Mouse (Mus musculus) urinary bladder, postnatal 36 days (tissue): ENCODE measurements around the gene Hist1h2bh.
"Not testable (repeated sequence)": the region's sequence is repeated elsewhere in the genome, so short reads cannot be mapped to it uniquely, and the experiment has no call there.

Source experiments
- DNase-seq, 2 experiments: peaks; one replicate each; pipeline ENCODE4 v3.0.0; 2022; ENCODE audit warnings: low spot score in 2 of 2, mixed read lengths in 1 of 2

Hist1h2bh gene

GRCm38 (mm10) chr13:23542999-23543607, at the start of gene Hist1h2bh:
Gene Hist1h2bh, minus strand, starts transcription at chr13:23543392.
- DNase-seq: peak; percentile 45 to 57

DNA sequence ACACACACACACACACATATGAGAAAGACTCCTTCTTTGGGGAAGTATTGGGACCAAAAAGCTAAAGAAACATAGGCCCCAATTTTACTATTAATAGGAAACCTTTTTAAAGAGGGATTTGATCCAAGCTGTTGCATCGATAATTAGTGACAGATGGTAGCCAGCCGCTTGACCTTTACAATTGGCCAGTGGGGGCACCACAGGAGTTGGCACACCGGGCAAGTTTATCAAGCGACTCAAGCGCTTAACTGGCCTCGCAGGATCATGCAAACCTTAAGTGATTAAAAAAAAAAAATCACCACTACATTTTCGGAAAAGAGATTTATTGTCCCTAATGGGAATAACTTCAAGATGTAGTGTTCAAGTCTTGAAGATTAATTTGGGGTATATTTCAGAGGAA, 49.4 kb upstream of the Hist1h2bh start:
- no peak for DNase-seq

DNA sequence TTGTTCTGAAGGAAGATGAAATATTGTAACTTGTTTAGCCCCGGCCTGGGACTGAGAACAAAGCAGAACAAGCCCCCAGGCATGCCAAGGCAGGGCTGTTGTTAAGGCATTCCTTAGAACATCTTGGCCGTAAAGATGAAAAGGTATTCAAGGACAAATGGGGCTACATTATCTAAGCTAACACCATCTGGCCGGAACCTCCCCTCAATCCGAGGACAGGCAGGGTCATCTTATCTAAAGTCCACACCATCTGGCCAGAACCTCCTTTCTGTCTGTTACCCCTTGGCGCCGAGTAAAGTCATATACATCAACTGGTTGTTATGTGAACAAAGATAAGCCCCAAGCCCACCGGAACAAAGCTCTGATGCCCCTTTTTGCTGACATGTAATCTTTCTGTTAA, 48.7 kb upstream of the Hist1h2bh start:
- DNase-seq: not testable (repeated sequence)

DNA sequence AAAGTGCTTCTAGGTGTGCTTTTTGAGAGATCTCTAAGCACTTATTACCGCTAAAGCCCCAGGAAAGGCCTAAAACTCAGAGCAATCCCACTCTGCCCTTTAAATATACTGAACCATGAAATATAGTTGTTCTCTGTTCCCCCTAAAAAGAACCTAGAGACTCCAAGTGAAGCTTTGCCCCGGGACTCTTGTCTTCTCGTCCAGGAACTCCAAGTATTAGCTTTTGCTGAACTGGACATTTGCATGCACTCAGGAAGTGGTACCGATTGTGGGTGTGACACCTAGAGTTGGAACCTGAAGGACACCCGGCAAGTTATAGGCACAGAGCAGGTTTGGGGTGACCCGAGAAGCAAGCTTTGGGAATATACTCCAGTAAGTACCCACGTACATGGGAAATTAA, 48.0 kb upstream of the Hist1h2bh start:
- DNase-seq: no peak

DNA sequence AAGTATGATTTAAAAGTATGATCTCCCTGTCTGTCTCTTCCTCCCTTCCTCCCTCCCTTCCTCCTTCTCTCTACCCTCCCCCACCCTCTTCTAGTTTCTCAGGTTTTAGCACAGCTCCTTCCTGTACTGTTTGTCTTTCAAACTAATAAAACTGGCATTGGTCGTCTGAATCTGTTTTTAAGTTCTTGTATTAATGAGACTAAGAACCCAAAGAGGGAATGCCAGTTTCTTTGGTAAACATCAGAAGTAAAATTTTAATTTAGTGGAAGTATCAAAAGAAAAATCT, 43.7 kb upstream of the Hist1h2bh start:
- no peak for DNase-seq

GRCm38 (mm10) chr13:23586099-23586939, 43.1 kb upstream of the Hist1h2bh start:
- no peak for DNase-seq

DNA sequence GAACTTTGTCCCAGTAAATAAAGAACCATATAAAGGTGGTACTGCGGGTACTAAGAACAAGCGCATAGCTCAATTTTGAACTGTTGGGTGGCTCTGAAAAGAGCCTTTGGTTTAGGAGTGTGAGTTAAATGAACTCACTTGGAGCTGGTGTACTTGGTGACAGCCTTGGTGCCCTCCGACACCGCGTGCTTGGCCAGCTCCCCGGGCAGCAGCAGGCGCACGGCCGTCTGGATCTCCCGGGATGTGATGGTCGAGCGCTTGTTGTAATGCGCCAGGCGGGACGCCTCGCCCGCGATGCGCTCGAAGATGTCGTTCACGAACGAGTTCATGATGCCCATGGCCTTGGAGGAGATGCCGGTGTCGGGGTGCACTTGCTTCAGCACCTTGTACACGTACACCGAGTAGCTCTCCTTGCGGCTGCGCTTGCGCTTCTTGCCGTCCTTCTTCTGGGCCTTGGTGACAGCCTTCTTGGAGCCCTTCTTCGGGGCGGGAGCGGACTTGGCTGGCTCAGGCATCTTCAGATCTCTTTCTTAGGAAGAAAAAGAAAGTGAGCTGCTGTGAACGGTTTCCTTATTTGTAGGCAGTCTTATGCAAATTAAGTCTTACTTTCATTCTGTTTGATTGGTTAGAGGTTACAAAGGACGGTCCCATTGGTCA, 42.4 kb upstream of the Hist1h2bh start:
- peak in 1 of 2 experiments; percentile 72 for DNase-seq

DNA sequence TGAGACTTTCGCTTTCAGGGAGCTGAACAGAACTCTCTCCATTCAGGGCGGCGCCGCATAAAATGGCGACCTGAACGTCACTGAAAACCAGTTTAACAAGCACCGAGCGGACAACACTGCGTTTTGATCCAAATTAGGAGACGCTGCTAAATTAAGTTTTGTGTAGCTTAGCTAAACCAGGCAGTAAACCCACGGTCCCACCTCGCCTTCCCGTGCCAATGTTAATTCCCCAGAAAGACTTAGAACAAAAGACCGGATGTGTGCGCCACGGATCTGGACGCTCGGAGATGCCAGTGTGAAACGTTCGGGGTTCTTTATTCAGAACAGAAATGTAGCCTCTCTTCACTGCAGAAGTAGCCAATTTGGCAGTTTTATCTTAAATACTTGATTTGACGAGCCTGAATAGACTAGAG, 41.8 kb upstream of the Hist1h2bh start:
- DNase-seq: peak; percentile 78 to 79

DNA sequence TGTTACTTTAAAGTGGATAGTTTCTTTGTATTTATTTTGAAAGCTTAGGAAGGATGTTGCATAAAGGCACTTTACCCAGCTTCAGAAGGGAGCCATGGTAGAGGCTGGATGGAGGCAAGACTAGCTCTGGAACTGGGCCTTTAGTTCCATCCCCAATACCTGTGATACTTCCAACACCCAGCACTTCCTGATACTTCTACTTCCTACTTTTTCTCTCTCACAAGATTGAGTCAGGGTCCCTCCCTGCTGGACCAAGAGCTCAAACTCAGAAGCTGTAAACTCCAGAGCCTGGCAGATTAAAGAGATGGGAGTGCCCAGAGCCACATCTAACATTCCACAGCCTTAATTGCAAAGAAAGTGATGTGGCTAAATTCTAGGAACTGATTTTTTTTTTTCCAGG, 41.1 kb upstream of the Hist1h2bh start:
- DNase-seq: no peak

- no peak for DNase-seq
Measured at GRCm38 (mm10) chr13:23583387-23584068, 40.3 kb upstream of the Hist1h2bh start.

DNA sequence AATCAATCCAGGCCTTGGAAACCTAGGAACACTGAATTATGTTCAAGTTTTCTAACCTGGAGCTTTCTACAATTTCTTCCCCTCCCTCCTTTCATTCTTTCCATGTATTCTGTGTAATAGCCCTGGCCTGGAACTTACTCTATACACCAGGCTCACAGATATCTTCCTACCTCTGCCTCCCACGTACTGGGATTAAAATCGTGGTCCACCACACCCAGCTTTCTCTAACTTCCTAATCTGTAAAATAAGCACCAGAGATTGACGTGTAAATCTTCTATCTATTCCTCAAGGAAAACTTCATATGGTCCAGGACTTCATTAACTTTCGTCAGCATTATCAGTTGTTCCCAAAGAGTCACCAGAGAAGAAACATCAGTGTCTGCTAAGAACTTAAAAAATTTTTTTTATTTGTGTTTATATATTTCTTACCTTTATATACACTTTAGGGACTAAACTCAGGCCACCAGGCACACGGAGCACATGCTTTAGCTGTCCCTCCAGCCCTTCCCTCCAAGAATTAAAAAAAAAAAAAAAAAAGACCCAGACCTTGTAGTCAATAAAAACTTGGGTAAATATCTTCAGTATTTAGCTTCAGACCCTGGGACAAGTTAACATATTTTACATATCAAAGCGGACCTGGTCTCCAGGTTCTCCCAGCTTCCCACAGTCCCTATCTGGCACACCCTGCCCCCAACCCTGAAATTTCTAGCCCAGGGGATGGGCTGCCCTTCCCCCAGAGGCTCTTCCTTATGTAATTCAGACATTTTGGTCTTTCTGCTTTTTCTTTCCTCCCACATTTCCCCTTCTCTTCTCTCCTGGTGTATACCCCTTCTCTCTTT, 39.2 kb upstream of the Hist1h2bh start:
- no peak for DNase-seq

GRCm38 (mm10) chr13:23581408-23582218, 38.4 kb upstream of the Hist1h2bh start, which contains the start of gene Hist1h4d:
Gene Hist1h4d, plus strand, starts transcription at chr13:23581598.
- DNase-seq: peak; percentile 98 to 100

- DNase-seq: no peak
Measured at GRCm38 (mm10) chr13:23577835-23578234, 34.6 kb upstream of the Hist1h2bh start.

DNA sequence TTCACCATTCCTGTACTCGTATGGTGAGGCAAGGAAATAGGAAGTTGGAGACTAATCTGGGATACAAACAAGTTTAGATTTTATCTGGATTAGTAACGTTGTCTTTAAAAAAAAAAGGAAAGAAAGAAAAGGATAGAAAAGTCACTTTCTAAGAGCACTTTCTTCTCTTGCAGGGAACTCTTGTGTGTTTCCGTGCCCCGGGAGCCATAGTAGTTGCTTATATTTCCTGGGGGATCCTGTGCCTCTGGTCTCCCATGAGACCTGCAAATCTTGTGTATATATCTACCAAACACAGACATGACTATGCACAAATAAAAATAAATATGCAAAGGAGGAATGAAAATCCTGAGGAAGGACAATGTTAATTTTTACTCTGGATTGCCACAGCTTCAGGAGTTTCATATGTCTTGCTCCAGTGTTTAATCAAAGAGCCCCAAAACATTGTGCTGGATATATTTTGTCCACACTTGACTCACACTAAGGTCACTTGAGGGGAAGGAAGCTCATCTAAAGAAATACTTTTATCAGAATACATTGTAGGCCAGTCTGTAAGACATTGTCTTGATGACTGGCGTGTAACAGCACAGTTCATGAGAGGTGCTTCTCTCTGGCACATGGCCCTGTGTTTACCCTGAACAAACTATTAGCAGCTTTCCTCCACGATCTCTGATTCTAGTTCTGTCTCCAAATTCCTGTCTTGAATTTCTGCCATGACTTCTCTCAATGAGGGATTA, 33.9 kb upstream of the Hist1h2bh start:
- no peak for DNase-seq

DNA sequence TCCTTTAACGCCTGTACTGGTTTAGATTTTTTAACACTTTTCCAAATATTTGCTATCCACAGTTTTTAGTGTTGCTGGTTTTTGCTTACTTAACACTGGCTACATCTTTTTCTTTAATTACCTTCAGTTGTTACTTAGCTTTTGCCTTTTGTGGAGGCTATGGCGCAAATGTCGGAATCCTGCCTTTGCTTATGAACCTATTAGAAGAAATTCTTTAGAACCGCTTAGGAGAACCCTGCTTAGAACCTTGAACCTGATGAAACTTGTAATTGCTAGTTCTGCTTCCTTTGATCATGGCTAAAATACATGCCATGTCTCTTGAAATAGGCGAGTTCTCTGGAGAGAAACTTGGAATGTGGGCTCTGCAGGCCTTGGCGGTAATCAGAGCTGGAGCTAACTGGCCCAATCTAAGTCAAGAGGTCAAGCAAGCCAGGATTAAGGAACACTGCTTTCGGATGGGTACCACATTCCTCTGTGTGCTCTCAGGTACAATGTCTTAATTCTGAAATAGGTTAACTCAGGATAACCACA, 33.2 kb upstream of the Hist1h2bh start:
- DNase-seq: no peak

GRCm38 (mm10) chr13:23575864-23576313, 32.7 kb upstream of the Hist1h2bh start:
- DNase-seq: not testable (repeated sequence)

DNA sequence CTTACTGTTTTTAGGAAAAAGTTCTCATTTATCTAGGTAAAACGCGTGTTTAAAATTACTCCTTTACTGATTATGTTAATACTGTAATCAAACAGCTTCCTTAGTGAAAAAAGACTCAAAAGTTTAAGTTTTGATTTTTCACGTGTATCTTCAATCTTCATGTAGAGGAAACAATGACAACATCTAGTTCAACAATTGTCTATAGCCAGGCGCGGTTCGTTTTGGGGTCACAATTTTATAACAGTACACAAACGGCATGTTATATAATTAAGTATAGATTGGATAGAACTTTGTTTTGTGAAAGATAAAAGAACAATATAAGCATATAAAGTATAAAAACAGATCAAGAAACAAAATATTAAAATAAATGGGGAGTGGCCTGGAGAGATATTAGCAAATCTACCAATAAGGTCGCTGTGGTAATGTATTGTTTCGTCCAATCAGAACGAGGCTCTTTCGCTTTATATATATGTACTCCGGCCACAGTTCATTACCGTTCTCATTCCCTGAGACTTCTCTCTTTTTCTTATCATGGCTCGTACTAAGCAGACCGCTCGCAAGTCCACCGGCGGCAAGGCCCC, 32.2 kb upstream of the Hist1h2bh start, which contains the start of gene Hist1h3d:
Hist1h3d (plus strand) TSS at position 493 of the 581 bp plus-strand sequence.
- DNase-seq: no peak

- DNase-seq: not testable (repeated sequence)
Measured at GRCm38 (mm10) chr13:23574546-23575170, 31.5 kb upstream of the Hist1h2bh start.
